Mouse (Mus musculus) ES-Bruce4 (cell line): ENCODE measurements around the gene Bpifb6. TPM values are rescaled to one million over a fixed set of nuclear protein-coding genes. Genes with fewer than 3 reads are reported as not detected.

Experiments used
- H3K27ac ChIP-seq: 2 replicates; pipeline ENCODE4 v1.5.1; 2012; ENCODE audit warnings: low read length, inconsistent platforms; ENCODE audit not compliant: insufficient read depth
- H3K27me3 ChIP-seq: 2 replicates; pipeline ENCODE4 v1.6.1; 2012; ENCODE audit warnings: mild to moderate bottlenecking, low read length, inconsistent platforms; ENCODE audit not compliant: control insufficient read depth, poor library complexity, insufficient read depth, severe bottlenecking
- H3K36me3 ChIP-seq: 2 replicates; pipeline ENCODE4 v1.6.1; 2012; ENCODE audit warnings: inconsistent platforms, mild to moderate bottlenecking, low read length, moderate library complexity; ENCODE audit not compliant: control insufficient read depth, poor library complexity, insufficient read depth, severe bottlenecking
- H3K4me1 ChIP-seq: one replicate; pipeline ENCODE4 v1.8.1; 2011; ENCODE audit warnings: low read length; ENCODE audit not compliant: control insufficient read depth, insufficient read depth
- H3K4me3 ChIP-seq: 2 replicates; pipeline ENCODE4 v1.5.1; 2011; ENCODE audit warnings: low read depth, mild to moderate bottlenecking, low read length
- H3K9ac ChIP-seq: 2 replicates; pipeline ENCODE4 v1.6.1; 2012; ENCODE audit warnings: low read depth, mild to moderate bottlenecking, inconsistent platforms; ENCODE audit not compliant: poor library complexity, severe bottlenecking
- H3K9me3 ChIP-seq: replicated peaks from 2 replicates; pipeline ENCODE4 v1.6.1; 2012; ENCODE audit warnings: mild to moderate bottlenecking, low read length, inconsistent platforms; ENCODE audit not compliant: control insufficient read depth, poor library complexity, insufficient read depth, severe bottlenecking
- CTCF ChIP-seq: IDR thresholded peaks from one replicate; pipeline ENCODE4 v1.8.1; 2011; ENCODE audit warnings: low read depth, low read length
- EP300 ChIP-seq: IDR thresholded peaks from 2 replicates; pipeline ENCODE4 v1.6.1; 2011; ENCODE audit warnings: low read depth, low read length; ENCODE audit not compliant: insufficient read depth
- POLR2A ChIP-seq: IDR thresholded peaks from one replicate; pipeline ENCODE4 v1.8.1; 2011; ENCODE audit warnings: low read length; ENCODE audit not compliant: insufficient read depth
- polyA plus RNA-seq: library from polyadenylated mRNA; stranded (reverse); fragments of >200 nt; gene quantifications from 2 replicates; pipeline ENCODE4 v1.2.4, GENCODE M21; 2011; ENCODE audit warnings: low read depth; ENCODE audit not compliant: missing spikeins, insufficient read depth, insufficient read length

The Bpifb6 gene
- polyA plus RNA-seq, 1 experiment, result not detected

DNA sequence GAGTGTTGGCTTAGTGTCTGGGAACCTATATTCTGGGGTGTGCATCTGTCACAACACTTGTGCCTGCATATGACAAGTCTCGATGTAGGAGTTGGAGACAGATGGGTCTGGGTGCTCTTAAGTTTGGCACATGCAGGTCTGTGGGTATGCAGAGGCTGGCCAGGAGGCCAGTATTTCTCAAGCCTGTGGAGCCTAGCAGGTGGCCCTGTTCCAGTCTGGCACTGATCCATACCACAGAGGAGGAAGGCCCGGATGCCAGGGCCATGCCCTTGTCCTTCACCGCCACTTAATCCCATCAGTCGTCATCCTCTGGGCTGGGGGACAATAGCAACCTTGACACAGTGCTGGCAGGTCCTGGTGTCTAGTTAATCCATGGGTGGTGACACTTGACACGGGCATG lies 14.0 kb downstream of the Bpifb6 start:
- Histone ChIP-seq H3K4me3 (no peak overlapping the region), H3K27ac (no peak overlapping the region), H3K27me3 (no peaks in the 10 kb centered on the region), H3K4me1 (no peaks in the 10 kb centered on the region), H3K9me3 (no peaks in the 10 kb centered on the region), H3K9ac (no peak overlapping the region), H3K36me3 (no peaks in the 10 kb centered on the region)
- TF ChIP-seq CTCF, result no peak
- no peak for TF ChIP-seq EP300
- TF ChIP-seq POLR2A, result no peak

DNA sequence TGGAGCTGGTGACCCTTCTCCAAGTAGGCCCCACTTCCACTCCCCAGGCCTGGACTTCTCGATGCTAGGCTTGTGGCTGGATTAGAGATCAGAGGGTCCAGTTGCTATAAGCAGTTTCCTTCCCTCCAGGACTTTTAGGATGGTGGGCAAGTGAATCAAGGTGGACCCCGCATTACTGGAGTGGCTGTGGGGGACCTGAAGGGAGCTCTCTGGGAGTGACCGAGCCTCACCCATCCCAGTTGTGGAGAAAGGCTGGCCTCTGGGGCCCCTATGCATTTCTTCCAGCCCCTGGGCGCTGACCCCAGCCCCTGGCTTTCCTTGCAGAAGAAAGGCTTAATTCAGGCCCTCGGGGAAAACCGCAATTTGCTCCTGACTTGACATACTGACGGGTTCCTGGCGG lies 17.7 kb downstream of the Bpifb6 start, which contains the start of gene Bpifb3:
Gene Bpifb3, plus strand, starts transcription at position 301 of the 400 bp plus-strand sequence.
- Histone ChIP-seq H3K4me1 (no peaks in the 10 kb centered on the region), H3K36me3 (no peaks in the 10 kb centered on the region), H3K9me3 (no peaks in the 10 kb centered on the region), H3K9ac (no peak within 1 kb of the TSS), H3K27me3 (no peaks in the 10 kb centered on the region), H3K27ac (no peak within 1 kb of the TSS), H3K4me3 (no peak within 1 kb of the TSS)
- TF ChIP-seq POLR2A, result no peak
- no peak for TF ChIP-seq CTCF
- no peak for TF ChIP-seq EP300

DNA sequence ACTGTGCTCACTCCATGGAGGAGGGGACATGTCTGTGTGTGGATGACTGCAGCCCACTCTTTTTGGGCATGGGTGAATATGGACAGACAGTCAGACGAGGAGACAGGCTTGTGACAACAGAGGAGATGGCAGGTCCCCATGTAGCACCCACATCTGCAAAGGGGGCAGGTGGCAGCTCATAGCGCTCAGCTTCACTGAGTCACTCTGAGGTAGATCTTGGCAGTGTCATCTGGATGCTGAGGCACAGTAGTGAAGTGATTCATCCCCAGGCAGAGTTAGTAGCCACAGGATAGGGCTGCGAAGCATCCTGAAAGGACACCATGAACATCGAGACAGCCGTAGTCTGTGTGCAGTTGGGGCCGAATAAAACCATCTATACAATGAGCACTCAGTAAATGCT lies 21.1 kb downstream of the Bpifb6 start:
- Histone ChIP-seq H3K9me3 (no peaks in the 10 kb centered on the region), H3K36me3 (no peaks in the 10 kb centered on the region), H3K9ac (no peak overlapping the region), H3K27me3 (no peaks in the 10 kb centered on the region), H3K4me1 (no peaks in the 10 kb centered on the region), H3K27ac (no peak overlapping the region), H3K4me3 (no peak overlapping the region)
- TF ChIP-seq CTCF, result no peak
- TF ChIP-seq POLR2A, result no peak
- TF ChIP-seq EP300, result no peak

DNA sequence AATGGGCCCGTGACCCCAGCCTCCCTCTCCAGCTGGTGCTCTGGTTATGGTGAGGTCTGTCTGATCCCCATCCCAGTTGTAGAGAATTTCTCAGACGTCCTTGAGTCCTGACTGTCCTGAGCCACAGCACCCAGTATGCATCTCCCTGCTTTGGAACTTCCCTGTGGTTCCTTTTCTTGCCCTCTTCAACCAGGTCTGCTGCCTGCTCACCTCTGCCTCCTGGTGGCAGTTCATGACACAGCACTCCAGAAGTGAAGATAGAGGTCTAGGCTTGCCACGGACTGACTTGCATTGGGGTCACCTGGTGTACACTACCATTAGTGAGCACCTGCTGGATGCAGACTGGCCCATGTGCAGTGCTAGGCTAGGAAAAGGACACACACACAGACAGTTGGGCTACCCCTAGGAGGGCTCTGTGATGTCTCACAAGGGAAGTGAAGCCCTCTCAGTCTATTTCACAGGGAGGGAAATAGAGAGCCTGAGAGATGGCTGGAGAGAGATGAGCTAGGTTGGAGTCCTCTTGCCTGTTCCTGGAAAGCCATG lies 29.8 kb downstream of the Bpifb6 start:
- Histone ChIP-seq H3K27ac (no peak overlapping the region), H3K36me3 (no peaks in the 10 kb centered on the region), H3K27me3 (no peaks in the 10 kb centered on the region), H3K4me3 (no peak overlapping the region), H3K9me3 (no peaks in the 10 kb centered on the region), H3K4me1 (no peaks in the 10 kb centered on the region), H3K9ac (no peak overlapping the region)
- no peak for TF ChIP-seq POLR2A
- peak; percentile 96 for TF ChIP-seq CTCF

DNA sequence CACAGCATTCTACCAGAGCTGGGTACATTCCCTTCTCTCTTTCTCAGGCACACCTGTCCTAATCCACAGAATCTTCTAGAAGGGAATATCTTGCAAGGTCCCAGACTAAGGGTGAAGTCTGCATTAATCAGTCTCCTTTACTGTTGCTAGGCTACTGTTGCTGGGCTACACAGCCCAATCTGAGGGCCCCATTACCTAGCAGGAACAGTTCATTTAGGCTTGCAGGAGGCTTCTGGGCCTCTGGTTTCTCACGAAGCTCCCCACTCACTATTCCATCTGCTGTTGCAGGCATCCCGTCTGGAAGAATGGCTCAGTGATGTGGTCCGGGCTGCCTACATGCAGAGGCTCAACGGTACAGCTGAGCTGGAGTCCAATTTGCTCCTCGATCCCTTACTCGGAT lies 30.9 kb downstream of the Bpifb6 start:
- Histone ChIP-seq H3K27me3 (no peaks in the 10 kb centered on the region), H3K27ac (no peak overlapping the region), H3K9ac (no peak overlapping the region), H3K9me3 (no peaks in the 10 kb centered on the region), H3K4me1 (no peaks in the 10 kb centered on the region), H3K4me3 (no peak overlapping the region), H3K36me3 (no peaks in the 10 kb centered on the region)
- TF ChIP-seq EP300, result no peak
- no peak for TF ChIP-seq CTCF
- no peak for TF ChIP-seq POLR2A

DNA sequence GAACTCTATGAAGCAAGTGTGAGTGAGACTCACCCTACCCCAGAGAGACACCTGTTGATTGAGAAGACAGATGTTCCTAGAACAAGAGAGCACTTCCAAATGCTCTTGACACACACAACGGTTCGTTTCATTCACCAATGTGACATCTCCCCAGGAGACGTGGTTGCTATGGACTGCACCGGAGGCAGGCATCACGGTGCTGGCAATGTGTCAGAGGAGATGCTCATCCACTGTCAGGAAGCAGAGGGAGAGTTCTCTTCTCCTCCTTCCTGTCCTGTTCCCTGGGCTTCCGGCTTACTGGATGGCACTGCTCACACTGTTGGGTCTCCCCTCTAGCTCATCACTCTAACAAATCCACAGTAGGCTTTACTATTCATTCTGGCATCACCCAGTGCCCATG lies 33.1 kb downstream of the Bpifb6 start:
- no peaks in the 10 kb centered on the region for H3K4me1 ChIP-seq
- no peak overlapping the region for H3K27ac ChIP-seq
- H3K36me3 ChIP-seq, result no peaks in the 10 kb centered on the region
- H3K9ac ChIP-seq, result no peak overlapping the region
- H3K4me3 ChIP-seq, result no peak overlapping the region
- no peaks in the 10 kb centered on the region for H3K9me3 ChIP-seq
- TF ChIP-seq EP300 (no peak), POLR2A (no peak), CTCF (no peak)
- no peaks in the 10 kb centered on the region for H3K27me3 ChIP-seq

DNA sequence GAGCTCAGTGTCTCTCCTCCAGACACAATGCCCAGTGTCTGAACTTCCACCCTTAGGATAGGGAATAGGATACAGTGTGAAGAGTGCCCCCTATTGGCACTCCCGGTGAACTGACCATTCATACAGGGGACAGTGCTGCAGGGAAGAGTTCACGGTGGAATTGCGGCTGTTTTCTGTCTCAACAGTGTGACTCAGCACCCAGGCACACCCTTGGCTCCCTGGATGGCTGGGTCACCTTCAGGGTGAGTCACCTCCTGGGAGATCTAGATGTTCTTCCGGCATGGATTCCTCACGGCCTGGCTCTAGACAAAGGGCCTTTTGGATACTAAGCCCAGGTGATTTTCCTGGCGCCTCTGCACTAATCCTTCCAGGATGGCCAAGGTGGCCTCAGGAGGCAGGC lies 35.2 kb downstream of the Bpifb6 start:
- no peak overlapping the region for H3K27ac ChIP-seq
- H3K27me3 ChIP-seq, result no peaks in the 10 kb centered on the region
- no peaks in the 10 kb centered on the region for H3K4me1 ChIP-seq
- TF ChIP-seq POLR2A (no peak), CTCF (peak; percentile 21), EP300 (no peak)
- no peak overlapping the region for H3K9ac ChIP-seq
- no peaks in the 10 kb centered on the region for H3K36me3 ChIP-seq
- no peaks in the 10 kb centered on the region for H3K9me3 ChIP-seq
- no peak overlapping the region for H3K4me3 ChIP-seq
